Mouse (Mus musculus): ENCODE measurements around the gene 1190005I06Rik.

Gene 1190005I06Rik

GRCm38 (mm10) chr8:120667561-120668373, 20.3 kb upstream of the 1190005I06Rik start, which contains the start of the genes Gm27021 and Cox4i1:
Gene Gm27021 (minus strand): TSS chr8:120668079.
Gene Cox4i1 (plus strand): TSS chr8:120668222.
- DNase-seq (ENCODE audit: low spot score in 2 of 2), result peak; percentile 84 to 88

DNA sequence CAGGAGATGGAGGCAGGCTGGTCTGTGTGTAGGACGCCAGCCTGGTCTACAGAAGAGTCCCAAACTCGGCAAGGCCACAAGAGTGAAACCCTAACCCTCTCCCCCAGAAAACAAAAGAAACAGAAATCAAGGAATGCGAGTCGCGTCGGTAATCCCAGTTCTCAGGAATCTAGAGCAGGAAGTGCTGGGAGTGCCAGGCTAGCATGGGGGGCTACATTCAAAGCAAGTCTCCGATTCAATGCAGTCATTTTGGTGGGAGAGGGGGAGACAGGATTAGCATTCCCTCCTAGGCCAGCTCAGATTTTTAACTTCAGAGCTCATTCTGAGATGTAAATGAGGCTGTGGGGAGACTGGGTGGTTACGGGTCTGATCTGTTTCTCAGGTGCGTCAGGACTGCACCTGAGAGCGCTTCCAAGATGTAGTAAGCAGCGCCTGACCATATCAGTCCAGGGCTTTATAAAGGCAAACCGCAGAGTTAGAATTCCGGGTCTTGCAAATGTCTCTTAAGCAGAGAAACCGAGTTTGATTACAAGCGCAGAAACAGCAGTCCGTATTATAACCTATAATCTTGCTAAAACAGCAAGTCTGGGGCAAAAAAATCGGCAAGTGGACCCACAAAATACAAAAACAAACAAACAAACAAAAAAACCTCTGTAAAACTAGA, 19.5 kb upstream of the 1190005I06Rik start:
- DNase-seq (ENCODE audit: low spot score in 2 of 2), result no peak

DNA sequence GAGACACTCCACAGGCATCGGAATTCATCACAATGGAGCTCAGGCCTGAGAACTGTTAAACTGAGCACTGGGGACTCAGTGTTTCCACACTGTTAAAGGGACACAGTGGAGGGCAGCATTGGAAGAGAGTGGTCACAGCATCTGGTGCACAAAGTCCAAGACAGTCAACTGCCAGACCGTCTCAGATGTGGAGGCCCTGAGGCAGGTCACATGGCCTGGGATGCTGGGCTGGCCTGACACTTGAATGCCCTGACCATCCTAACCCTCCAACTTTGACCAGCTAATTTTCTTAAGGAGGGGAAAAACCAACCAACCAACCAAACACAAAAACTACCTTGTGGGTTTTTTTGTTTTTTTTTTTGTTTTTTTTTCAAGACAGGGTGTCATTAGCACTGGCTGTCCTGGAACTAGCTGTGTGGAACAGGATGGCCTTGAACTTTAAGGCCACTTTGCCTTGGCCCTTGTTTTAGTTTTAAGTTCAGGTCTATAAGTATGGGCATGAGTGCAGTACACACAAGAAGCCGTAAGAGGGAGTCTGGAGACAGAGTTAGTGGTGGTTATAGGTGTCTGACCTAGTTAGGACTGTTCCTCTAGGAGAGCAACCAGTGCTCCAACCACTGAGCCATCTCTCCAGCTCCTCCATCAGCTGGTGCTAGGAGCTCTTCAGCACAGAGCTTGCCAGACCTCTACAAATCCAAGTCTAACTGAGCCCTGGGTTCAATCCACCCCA, 18.5 kb upstream of the 1190005I06Rik start:
- no peak for DNase-seq (ENCODE audit: low spot score in 2 of 2)

GRCm38 (mm10) chr8:120664566-120664965, 17.1 kb upstream of the 1190005I06Rik start:
- DNase-seq (ENCODE audit: low spot score in 2 of 2), result no peak

DNA sequence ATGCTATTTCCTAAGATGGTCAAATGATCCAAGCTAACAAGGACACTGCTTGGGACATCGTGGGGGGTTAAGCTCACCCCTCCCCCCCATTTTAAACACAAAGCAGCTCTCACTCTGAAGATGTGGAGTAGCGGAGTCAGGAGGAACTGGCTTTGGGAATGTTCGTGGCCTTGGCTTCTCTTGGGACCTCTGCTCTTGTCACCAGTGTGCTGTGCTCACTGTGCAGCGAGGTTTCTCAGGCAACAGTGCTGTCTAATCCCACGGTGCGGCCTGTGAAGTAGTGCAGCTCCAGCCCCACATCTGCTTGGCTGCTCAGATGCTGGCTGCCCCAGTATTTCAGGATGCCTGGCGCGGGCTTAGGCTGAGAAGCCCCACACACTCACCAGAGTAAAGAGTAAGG, 10.0 kb upstream of the 1190005I06Rik start:
- no peak for DNase-seq (ENCODE audit: low spot score in 2 of 2)

- no peak for DNase-seq (ENCODE audit: low spot score in 2 of 2)
Measured at GRCm38 (mm10) chr8:120656322-120657052, 9.1 kb upstream of the 1190005I06Rik start.

GRCm38 (mm10) chr8:120644663-120645062, 2.8 kb downstream of the 1190005I06Rik start:
- DNase-seq (ENCODE audit: low spot score in 2 of 2), result peak; percentile 76 to 78

- no peak for DNase-seq (ENCODE audit: low spot score in 2 of 2)
Measured at GRCm38 (mm10) chr8:120642031-120642662, 5.3 kb downstream of the 1190005I06Rik start.

DNA sequence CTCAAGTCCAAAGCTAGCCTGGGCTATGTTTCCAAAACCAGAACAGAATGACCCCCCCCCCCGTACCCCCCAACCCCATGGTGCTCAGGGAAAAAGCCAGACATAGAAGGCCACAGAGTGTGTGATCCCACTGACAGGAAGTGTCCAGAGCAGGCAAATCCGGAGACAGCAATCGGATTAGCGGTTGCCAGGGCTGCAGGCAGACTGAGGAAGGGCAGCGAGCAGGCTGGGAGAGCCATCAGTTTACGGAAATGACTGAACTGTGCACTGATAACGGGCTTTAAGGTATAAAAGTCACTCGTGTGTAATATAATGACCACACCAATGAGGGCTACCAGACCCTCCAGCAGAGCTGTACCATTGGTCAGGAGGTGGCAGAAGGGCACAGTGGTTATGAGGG, 6.2 kb downstream of the 1190005I06Rik start:
- DNase-seq (ENCODE audit: low spot score in 2 of 2), result no peak

DNA sequence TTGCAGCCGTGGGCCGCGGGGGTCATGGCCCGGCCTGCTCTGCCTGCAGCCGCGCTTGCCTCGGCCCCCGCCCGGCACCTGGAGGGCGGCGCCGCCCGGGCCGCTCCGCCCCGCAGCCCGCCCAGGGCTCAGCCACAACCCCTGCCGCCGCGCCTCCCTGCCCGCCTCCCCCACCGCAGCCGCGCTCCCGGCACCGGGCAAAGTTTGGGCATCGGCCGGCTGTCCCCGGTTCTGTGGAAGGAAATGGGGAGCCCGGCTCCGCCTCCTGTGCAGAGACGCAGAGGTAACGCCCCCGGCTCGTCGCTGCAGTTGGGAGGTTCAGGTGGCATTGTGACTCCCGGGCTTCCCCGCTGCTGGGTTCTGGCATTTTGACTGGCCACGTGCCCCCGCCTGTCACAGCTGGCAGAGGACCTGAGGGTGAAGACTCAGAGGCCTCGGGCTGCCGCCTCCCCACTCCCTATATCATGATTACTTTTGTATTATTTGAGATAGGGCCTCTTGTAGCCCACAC, 13.0 kb downstream of the 1190005I06Rik start:
- DNase-seq (ENCODE audit: low spot score in 2 of 2), result peak in 1 of 2 experiments; percentile 37

DNA sequence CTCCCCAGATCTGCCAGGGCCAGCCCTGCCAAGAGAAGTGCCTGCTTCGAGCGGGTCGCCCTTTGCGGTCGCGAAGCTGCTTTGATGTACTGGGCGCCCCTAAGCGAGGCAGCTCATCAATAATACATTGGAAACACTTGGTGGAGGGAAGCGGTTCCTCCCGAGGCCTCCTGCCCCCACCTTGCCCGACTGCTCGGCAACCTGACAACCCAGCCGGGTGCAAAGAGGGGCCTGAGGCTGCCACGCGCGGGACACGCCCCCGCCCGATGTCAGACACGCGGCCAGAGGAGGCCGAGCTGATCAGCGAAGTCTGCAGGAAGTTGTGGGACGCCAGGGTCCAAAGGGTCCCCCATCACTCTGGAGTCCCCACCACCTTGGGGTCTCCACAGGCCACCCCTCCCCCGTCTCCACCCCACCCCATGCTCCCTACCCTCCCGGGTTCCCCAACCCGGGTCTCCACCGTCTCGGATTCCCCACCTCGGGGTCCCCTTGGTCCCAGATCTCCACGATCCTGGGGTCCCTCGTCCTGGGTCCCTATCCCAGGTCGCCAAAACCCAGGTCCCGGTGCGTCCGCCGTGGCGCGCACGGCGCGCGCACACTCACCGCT, 13.7 kb downstream of the 1190005I06Rik start:
- no peak for DNase-seq (ENCODE audit: low spot score in 2 of 2)

- DNase-seq (ENCODE audit: low spot score in 2 of 2), result no peak
Measured at GRCm38 (mm10) chr8:120632969-120633664, 14.3 kb downstream of the 1190005I06Rik start.

DNA sequence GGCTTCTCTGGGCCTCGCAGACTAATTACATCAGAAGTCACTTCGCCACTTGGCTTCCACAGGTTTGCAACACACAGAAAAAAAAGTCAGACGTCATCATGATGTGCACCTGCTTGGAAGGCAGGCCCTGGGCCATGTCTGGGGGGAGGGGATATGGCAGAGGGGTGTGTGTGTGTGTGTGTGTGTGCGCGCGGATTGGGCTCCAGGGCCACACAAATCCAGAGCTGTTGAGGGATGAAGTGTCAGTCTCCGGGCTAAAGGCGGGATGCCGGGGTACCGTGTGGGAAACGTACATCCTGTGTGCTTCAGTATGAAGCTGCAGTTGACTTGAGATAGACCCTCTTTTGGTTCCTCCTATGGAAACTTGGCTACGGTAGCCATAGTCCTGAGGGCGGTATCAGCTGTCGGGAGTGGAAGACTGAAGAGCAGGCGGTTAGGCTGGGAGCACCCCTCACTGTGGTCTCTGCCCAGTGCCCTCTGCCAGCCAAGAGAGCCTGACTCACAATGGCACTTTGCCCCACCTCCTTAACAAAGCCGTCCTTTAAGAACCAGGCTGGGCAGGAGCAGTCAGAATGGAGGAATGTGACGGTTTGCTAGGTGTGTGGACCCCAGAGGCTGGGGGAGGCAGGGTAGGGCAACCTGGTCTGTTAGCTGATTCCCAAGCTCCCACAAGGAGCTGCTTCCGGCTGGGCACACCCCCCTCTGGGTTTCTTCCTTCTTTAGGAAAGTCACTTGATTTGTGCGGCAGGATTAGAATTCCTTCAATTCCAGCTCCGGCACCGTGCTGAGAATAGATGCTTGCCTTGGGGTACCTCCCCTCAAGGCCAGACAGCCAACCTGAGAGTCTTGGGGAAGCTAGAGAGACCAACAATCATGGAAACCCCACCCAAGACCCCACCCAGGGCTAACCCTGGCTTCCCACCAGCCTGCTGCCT, 15.7 kb downstream of the 1190005I06Rik start:
- no peak for DNase-seq (ENCODE audit: low spot score in 2 of 2)

DNA sequence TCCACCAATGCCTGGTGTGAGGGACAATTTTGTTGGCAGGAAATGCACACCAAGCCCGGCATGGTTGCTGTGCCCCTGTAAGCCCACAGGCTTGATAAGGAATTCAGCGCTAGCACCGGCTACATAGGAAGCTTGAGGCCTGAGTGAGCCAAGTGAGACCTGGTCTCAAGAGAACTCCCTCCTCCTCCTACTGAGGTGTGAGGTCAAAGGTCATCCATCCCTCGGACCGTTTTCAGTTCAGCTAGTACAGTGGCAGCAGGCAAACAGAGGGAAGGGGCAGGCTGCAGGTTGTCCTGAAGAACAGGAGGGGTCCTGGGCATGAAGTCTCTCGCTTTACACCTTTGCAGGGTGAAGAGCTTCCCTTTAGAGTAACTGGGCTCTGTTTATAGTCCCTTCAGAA, 16.6 kb downstream of the 1190005I06Rik start:
- no peak for DNase-seq (ENCODE audit: low spot score in 2 of 2)

DNA sequence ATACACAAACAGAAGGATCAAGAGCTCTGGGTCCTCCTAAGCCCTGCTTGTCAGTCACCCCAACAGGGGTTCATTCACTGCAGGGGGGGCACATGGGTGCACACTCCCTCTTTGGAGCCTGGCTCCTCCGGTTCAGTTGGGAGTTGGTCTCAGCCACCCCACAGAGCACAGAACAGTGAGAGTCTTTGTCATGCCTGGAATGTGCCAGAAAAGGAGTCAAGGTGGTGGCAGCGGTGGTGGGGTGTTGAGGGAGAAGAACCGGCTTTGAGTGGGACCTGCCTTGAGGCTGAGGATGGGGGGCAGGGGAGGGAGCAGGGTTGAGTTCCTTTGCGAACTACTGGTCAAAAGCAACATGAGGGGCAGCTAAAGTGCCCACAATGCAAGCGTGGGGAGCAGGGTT, 17.4 kb downstream of the 1190005I06Rik start:
- no peak for DNase-seq (ENCODE audit: low spot score in 2 of 2)

- no peak for DNase-seq (ENCODE audit: low spot score in 2 of 2)
Measured at GRCm38 (mm10) chr8:120627298-120627697, 20.1 kb downstream of the 1190005I06Rik start.

DNA sequence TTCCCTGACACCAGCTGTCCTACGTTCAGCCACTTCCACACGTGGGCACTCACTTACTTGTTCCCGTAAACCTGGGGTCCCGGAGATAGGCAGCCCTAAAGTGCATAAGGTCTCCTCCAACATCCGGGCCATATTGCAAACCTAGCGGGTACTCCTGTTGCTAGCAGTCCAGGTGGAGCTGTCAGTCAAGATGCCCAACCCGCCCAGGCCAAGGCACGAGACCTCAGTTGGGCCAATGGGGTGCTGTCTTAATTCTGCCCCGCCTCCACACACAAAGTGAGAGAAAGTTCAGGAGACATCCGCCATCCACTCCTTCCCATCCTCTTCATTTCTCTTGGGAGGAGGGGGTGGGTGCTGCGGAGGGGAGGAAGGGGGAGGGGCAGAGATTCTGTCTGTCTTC, 21.0 kb downstream of the 1190005I06Rik start:
- no peak for DNase-seq (ENCODE audit: low spot score in 2 of 2)

- DNase-seq (ENCODE audit: low spot score in 2 of 2), result no peak
Measured at GRCm38 (mm10) chr8:120623608-120624007, 23.8 kb downstream of the 1190005I06Rik start.

GRCm38 (mm10) chr8:120622161-120622560, 25.3 kb downstream of the 1190005I06Rik start:
- no peak for DNase-seq (ENCODE audit: low spot score in 2 of 2)

Data from frontal cortex, postnatal 10 days (tissue).